Mouse (Mus musculus) neutrophil, adult 5-6 weeks (primary cell): ENCODE measurements around the gene Sfmbt1. TPM values are rescaled to one million over a fixed set of nuclear protein-coding genes. Genes with fewer than 3 reads are reported as not detected.
A peak's percentile ranks its signal among the peaks of the same experiment; 100 is the strongest.

ENCODE experiments used
- ATAC-seq: fragments of 151-379, 151-347 bp; 2 replicates; pipeline ENCODE4 v1.8.0; 2017; ENCODE audit warnings: mild to moderate bottlenecking, moderate TSS enrichment; ENCODE audit not compliant: insufficient number of reproducible peaks, poor library complexity, low FRiP score, severe bottlenecking; ENCODE audit errors: extremely low read depth
- total RNA-seq: library from RNA; stranded (forward); fragments of 200-1000 nt; gene quantifications from 2 replicates; pipeline ENCODE4 v1.2.3, GENCODE M21; 2017

Sfmbt1 gene
- total RNA-seq, result 6.9 and 8.6 TPM in 2 replicates

DNA sequence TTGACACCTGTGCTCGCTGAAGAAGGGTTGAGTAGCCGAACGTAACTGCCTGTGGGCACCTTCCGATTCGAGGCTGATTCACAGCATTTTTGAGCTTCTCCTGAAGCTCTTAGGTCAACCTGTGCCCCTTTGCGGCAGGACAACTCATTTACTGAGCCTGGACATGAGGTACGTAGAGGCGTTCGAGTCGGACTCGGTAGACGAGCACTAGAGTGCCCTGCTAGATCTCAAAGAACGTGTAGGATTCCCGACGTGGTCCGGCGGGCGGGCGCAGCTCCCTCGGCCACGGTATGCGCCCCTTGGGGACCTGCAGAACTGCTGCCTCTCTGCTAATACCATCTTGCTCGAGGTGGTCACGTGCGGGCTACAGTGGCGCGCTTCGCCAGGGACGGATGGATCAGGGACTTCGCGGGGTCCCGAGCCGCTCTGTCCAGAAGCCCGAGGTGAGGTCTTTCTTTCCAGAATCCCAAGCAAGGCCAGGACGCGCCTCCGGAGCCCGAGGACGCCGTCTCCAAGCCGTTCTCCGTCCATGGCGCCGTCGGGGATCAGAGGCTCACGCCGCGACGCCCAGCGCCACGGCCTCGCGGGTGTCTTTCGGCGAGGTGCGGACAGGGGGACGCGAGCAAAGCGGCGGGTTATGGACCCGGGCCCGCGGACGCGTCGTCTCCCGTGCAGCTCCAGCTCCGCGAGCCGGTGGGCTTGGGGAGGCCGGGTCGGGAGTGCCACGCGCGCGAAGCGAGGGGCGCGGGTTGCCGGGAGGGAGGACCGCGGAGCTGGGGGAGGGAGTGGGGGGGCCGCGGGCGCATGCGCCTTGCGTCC is at the start of gene Sfmbt1:
Sfmbt1 (plus strand) TSS at position 51 of the 819 bp plus-strand sequence.
- no peak; the same call in 1 of the 2 replicates for ATAC-seq

DNA sequence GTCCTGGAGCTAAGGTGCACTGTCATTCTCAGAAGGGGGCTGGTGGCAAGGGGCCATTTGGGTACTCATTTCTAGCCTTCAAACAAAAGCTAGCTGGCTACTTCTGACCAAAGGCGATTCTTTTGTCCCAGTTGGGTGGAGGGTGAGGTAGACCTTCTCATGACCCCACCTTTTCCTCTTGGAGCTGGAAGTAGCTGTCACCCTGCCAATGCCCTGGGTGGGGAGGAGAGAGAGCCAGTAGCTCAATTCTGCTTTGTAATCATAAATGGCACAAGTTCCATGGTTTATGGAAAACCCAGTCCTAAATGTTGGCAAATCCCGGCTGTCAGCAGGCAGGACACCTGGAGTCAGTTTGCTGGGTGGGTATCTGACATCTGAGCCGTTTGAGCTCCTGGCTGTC is 48.6 kb upstream of the Sfmbt1 start:
- ATAC-seq, result no peak

DNA sequence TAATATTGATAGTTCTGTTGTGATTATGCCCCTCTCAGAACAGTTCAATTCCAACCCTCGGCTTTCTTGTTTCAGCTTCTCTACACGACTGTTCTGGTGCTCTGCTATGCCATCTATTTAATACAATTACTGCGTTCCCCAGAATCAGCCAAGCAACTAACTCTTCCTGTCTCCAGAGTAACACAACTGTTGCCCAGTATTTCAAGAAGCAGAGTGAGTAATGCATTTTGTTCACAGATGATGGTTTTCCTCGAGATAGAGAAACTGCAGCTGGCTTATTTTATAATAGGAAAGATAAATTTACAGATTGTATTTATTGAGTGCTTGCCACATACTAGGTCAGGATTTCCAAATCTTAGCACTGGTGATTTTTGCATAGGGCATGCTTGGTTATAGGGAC is 48.0 kb upstream of the Sfmbt1 start:
- no peak for ATAC-seq

DNA sequence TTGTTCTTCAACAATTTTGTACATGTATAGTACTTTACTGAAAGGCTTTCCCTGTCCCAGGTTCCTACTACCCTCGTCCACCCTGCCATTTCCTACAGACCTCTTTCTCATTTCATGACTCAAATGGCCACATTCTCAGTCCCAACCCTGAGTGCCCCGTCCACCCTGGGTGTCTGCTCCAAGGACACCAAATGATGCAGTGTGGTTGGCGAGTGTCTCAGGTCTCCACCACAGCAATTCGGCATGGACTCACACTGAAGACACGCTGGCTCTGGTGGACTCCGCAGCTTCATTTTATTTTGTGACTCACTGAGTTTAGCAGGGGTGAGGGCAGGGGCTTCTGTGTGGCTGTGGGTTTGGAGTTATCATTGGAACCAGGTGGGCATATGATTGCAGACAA is 44.5 kb upstream of the Sfmbt1 start:
- ATAC-seq, result no peak

DNA sequence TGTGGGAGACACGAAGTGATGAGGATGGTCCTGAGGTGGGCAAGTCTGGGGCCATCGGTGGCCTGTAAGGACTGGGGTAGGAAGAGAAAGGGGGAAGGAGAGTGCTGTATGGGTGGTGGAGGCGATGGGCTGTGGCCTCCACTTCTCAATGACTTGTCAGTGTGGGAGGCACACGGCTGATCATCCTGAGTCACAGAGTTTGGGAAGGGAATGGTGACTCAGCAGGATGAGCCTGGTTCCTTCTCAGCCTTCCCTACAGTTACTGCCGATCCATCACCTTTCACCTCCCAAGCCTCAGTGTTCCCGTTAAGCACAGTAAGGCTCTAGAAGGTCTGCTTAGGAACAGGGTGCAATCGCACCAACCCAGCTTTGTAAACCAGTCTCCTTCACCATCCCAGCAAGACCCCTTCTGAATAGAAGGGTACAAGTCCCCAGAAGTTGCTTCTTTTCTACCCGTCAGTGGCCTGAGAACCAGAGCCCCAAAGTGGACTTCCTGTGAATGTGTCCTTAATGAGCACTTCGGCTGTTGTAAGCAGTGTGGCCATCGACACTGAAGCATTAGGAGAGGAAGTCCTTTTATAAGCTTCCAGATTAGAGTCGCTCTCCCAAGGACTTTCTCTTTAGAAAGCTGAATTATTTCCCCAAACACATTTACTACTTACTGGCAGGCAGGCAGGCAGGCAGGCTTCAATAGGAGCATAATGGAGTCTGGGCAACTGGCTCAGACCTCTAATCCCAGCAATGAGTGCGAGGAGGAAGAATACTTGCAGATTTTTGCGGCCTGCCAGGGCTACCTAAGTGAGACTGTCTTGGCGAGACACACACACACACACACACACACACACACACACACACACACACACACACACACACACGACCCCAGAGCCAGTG is 43.3 kb upstream of the Sfmbt1 start:
- no peak for ATAC-seq

DNA sequence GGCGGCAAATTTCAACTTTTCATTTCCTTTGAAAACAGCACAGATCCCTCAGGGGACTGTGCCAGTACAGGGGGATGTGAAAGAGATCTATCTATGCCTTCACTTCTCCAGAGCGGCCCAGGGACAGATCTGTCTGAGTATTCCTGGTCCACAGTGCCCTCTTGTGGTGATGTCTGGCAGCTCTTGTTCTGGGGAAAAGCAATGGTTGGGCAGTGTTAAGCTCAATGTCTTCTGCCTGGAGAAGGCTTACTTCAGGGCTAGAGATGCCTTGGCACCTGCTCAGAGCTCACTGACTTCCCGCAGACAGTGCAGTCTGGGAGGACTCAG is 42.7 kb upstream of the Sfmbt1 start:
- ATAC-seq, result peak; percentile 95

DNA sequence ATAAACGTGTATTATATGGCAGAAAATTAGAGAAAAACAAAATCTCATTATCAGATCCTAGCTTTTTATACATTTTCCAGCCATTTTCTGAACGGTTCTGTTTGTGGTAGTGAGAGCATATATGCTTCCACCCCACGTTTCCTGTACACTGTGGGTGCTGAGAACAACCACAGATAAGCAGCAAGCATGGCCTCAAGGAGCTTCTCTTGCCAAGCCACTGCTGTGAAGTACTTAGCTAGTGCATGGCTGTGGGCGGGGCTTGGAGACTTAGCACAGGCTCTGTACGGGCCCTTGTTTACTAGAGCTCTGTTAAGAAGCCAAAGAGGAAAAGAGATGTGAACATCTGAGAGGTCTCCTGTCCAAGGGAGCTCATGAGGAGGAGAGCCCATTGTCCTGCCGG is 39.7 kb upstream of the Sfmbt1 start:
- ATAC-seq, result no peak

DNA sequence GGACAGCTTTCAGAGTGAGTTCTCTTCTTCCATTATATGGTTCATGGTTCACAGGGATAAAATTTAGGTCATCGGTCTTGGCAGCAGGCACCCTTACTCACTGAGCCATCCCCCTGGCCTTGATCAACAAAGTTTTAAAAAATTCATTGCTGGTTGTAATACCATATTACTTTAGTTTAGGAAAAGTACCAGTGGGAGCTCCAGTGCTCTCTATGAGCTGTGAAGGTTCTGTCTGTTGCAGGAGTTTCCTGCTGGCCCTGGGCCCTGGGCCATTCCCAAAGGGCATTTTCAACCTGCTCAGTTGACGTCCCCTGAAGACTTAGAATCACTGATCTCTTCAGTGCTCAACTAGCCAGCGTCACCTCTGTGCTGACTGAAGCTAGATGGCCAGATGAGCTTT is 32.5 kb upstream of the Sfmbt1 start:
- ATAC-seq, result no peak

DNA sequence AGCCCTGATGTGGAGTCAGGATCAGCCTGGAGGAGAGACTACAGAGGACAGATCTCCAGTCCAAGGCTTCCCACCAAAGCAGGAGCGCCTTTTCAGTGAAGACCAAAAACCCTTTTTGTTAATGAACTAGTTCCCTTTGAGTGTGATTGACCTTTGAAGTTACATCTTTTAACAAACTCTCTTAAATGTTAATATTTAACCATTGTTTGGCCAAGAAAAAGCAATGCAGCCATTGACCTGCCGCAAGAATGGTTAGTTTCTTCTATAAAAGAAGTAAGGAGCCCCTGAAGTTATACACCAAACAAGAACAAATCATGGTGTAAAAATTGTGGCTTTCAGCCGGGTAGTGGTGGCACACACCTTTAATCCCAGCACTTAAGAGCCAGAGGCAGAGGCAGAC is 24.0 kb upstream of the Sfmbt1 start:
- no peak for ATAC-seq

DNA sequence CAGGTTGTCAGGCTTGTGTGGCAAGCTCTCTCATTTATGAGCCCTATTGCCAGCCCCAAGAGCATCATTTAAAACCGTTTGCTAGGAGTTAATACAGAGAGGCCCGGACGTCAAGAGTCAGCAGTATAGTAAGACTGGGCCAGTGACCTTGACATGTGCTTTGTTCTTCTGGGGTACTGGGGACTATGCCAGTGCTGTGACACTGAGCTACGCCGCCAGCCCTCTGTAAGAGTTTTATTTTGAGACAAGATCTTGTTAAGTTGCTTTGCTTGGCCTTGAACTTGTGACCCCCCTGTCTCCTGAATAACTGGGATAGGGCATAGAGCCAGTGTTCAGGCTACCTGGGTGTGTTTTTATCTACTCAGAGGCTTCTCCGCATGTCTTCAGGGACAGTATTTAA is 22.2 kb upstream of the Sfmbt1 start:
- no peak for ATAC-seq

DNA sequence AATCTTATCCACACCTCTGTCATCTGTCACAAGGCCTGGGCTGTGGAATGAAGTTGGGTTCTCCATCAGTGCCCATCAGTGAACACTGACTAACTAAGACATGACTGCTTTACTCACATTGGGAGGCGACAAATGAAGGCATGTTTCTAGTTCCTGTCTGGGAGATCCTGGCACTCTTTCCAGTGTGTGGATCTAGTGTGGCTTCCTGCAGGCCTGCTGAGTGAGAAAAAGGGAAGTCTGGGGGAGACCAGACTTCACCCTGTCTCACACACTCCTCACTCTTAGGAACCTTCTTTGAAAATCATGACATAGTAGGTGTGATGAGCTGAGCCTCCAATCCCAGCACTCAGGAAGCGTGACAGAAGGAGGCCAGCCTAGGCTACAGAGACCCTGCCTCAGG is 19.9 kb upstream of the Sfmbt1 start:
- ATAC-seq, result no peak

DNA sequence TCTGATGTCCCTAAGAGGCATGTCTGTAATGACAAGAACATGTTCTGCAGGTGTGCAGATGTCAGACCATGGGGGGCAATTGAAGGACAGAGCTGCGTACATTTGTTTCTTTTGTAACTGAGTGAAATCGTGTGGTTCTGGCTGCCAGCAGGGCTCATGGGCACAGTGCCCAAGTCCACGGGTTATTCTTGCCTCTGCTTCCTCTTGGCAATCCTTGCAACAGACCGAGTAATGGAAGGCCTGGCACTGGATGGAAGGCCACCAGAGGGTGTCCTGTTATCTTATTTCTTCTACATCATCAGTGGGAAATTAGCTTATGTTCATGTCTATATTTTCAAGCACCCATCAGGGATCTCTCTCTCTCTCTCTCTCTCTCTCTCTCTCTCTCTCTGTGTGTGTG is 19.0 kb upstream of the Sfmbt1 start:
- ATAC-seq, result no peak

DNA sequence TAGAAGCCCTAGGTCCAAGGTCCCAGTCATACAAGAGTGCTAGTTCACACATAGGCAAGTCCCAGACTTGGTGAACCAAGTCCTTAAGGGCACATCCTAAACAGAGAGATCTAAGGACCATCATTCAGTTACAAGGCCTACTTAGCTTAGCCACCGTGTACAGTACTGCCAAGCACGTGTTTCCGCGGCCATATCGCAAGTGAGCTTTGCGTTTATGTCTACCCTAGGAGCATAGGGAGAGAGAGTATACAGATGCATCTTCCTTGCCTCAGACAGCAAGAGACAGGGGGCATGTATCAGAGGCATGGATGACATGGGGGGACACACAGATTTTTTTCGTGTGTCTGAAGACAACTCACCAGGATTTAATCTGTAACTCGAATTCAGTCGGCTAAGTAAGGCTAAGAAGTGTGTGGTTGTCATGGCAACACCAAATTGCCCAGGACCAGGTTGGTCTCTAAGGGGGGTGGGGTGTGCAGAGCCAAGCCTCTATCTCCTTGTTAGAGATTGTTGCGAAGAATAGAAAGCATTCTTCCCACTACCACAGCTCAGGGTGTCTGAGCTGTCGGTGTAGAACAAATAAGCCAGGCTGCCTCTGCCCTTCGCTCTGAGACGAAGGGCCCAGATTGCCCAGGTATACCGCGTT is 17.1 kb upstream of the Sfmbt1 start:
- ATAC-seq, result no peak

DNA sequence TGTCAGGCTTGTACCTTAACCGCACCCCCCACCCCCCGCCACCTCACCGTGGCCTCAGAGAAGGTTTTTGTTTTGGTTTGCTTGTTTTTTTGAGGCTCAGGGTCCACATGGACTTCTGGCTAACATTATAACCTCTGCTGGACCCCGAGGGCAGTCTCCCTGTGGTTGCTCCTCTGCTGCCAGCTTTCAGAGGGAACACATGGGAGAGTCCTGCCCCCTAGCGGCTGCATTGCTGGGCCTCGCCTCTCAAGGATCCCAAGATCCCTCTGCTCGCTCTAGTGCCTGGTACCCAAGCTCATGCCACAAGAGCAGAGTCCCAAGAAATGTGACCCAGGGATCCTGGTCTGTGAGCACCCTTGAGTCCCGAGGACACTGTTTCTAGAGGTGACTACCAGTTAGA is 15.0 kb upstream of the Sfmbt1 start:
- ATAC-seq, result 0 out of 2 replicates have a peak, but pooled peaks have one; percentile 23

DNA sequence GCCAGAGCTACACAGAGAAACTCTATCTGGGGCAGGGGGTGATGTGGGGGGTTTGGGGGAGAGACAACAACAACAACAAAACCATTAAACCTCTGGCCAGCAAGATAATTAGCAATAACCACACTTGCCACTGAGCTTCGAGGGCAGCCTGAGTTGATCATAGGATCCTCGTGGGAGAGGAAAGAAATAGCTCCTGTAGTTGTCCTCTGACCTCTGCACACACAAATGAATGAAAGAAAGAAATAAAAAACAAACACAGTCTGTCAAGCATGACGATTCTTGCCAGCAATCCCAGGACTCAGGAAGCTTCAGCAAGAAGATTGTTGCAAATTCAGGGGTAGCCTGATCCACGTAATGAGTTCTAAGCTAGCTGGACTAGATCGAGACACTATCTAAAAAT is 12.1 kb upstream of the Sfmbt1 start:
- ATAC-seq, result no peak

DNA sequence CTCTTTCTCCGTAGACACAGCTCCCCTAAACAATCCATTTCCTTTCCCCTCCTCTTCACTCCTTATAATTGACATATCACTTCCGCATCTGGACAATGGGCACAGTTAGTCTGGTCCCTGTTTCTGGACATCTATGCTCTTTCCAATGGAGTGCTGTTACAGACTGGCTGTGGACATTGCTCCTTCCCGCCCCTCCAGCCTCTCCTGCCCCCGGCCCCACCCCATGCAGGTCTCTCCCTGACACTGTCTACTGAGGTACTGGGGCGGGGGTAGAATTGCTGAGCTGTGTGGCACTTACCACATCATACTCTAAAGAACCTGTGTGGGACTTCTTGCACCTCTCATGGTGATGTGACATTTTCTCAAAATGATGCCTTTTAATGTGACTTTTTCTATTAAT is 11.6 kb upstream of the Sfmbt1 start:
- ATAC-seq, result no peak

DNA sequence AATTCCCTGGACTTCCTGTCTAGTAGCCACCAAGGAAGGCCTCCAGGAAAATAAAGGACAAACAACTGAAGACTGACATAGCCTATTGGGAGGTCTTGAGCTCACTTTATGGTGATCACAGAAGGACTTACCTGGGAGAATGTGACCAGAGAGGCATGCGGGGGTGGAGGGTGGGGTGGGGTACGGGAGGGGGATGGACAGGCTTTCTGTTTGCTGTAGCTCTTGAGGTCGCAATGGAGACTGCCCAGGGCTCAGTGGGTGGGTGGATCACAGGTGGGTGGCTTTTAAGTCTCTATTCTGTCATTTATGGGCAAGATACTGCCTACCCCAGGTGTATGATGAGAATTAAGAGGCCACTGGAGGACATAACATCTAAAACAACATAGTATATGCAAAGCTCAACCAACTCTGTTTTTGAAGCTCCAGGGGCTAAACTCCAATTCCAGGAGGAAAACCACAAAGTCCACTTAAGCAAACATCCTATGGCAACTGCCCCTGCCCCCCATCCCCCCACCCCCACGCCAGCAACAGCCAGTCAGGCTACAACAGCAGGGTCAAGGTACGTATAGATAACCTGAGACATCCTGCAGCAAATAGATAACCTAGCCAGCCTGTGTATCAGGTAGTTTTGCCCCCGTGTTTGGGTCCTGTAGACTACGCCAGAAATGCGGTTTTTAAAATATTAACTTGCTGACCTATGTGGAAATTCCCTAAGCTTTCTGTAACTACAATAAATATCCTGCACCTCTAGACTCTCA is 10.4 kb upstream of the Sfmbt1 start:
- no peak for ATAC-seq

DNA sequence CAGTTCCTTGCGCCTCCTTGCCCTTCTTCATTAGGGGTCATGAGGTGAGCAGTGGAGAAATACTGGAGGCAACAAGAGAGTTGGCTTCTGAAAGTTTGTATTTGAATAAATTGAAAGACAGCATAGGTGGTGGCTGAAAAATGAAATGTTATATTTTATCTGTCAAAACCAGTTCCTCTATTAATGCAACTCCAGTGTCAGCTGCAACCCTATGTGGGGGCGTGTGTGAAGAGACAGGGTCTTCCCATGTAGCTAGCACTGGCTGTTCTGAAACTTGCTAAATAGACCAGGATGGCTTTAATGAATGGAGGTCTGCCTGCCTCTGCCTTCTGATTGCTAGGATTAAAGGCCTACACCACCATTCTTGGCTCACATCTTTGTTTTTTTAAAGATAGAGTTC is 2.8 kb upstream of the Sfmbt1 start:
- no peak for ATAC-seq

DNA sequence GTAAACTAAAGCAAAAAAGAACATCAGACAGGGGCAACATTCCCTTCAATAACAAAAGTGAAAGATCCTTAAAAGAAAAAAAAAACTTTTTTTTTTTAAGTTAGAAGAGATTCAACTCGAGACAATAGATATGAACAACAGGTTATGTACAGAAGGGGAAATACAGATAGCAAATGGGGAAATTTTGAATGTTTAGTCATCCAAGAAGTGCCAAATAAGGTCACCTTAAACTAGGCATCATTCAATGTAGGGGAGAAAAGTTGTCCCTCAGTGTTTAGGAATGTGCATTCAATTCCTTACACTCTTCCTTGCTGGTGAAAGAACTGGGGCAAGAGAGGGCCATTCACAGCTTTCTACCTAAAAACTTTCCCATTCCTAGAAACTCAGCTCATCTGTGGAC is 880 bp upstream of the Sfmbt1 start:
- ATAC-seq, result no peak
